Mouse (Mus musculus): Measurements from ENCODE around the gene Atp2b2.

- TF ChIP-seq ETS1 (IDR thresholded peaks at IDR 0.05; ENCODE audit: low read depth, low read length) (no peak), CTCF (IDR thresholded peaks at IDR 0.05 in 2 of 3, conservative IDR thresholded peaks at IDR 0.05 in 1 of 3; ENCODE audit: control insufficient read depth in 1 of 3, insufficient read depth in 1 of 3, low read depth in 2 of 3, low read length in 3 of 3, poor library complexity in 1 of 3, severe bottlenecking in 1 of 3) (no peak), POLR2A (IDR thresholded peaks at IDR 0.05; ENCODE audit: control insufficient read depth in 1 of 2, insufficient read depth in 1 of 2, low read depth in 1 of 2, low read length in 2 of 2, poor library complexity in 1 of 2) (no peak), GABPA (IDR thresholded peaks at IDR 0.05; ENCODE audit: low read depth, low read length) (no peak), TCF12 (IDR thresholded peaks at IDR 0.05; ENCODE audit: low read depth, low read length) (no peak), EP300 (IDR thresholded peaks at IDR 0.05; ENCODE audit: low read depth in 1 of 2, low read length in 2 of 2) (no peak), CHD2 (IDR thresholded peaks at IDR 0.05; ENCODE audit: low read length) (no peak)
Measured at GRCm38 (mm10) chr6:113908066-113908465, 134.3 kb downstream of the Atp2b2 start.

All from MEL (cell line).